ENCODE assay signal across 16 mouse cellular contexts in the genomic region with DNA sequence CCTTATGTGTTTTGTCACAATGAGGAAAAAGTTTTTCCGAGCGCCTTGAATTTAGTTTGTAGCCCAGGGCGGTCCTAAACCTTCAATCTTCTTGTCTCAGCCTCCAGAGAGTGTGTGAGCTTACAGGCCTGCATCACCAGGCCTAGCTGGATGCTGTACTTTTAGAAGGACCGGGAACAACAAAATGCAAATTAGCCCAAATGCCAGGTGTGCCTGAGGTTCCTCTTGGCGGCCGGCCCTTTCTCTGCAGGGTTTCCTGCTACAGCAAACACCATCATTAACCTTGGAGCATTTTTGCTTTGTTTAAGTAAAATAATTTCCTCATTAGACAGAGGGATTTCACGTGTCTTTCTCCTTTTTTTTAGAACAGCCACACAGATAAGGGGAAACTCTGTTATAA. TPM values are rescaled to one million over a fixed set of nuclear protein-coding genes. Genes with fewer than 3 reads are reported as not detected.
DNase-seq lines count a peak whose midpoint lies in the region; ATAC-seq and TF ChIP-seq lines count a peak whose summit lies in the region.
"Had no signal": no experiment of that assay in that cellular context is flagged by ENCODE, and none has a peak within 500 bp of the region (broad histone marks: within the 10 kb centered on the region; RNA-seq: fewer than 3 reads in every experiment).

No protein-coding gene starts in this region.

- H3K4me1 ChIP-seq in heart, adult 2 months (ENCODE audit: control insufficient read depth, insufficient read depth, low read length): peaks cover 41% of the 10 kb centered on the region
- H3K4me1 ChIP-seq in lung, embryonic 15.5 days: peaks cover 33% of the 10 kb centered on the region
- H3K4me1 ChIP-seq in stomach, embryonic 16.5 days (ENCODE audit: control insufficient read depth, insufficient read depth, low read length): peaks cover 31% of the 10 kb centered on the region

- intact Hi-C loops in heart, adult 2 months (cut with DNase I): no loop called here

- WGBS in heart, adult 2 months: 47% methylated on average over 7 of the region's 7 CpGs
- WGBS in lung, embryonic 15.5 days: 53% methylated on average over 7 of the region's 7 CpGs
- 53% methylated on average over 7 of the region's 7 CpGs for WGBS in stomach, embryonic 16.5 days

- peaks cover 30% of the 10 kb centered on the region for H3K36me3 ChIP-seq in heart, adult 2 months (ENCODE audit: control insufficient read depth, insufficient read depth, low read length)
- no peaks in the 10 kb centered on the region for H3K36me3 ChIP-seq in lung, embryonic 15.5 days
- no peaks in the 10 kb centered on the region for H3K36me3 ChIP-seq in stomach, embryonic 16.5 days (ENCODE audit: control insufficient read depth, insufficient read depth, low read length)

- H3K4me3 ChIP-seq in heart, adult 2 months: no peak overlapping the region
- H3K4me3 ChIP-seq in lung, embryonic 15.5 days: no peak overlapping the region
- no peak overlapping the region for H3K4me3 ChIP-seq in stomach, embryonic 16.5 days (replicated peaks; ENCODE audit: low read length)
- H3K4me3 ChIP-seq: megakaryocyte, embryonic 14.5 days had no signal

- DNase-seq in heart, adult 2 months: no peak
- DNase-seq in heart, adult 11 months: no peak
- DNase-seq in lung, postnatal 14 days: no peak
- no peak for DNase-seq in cerebellum, adult 9-11 months
- DNase-seq: cerebellum, adult 11 months; heart, postnatal 14 days; layer of hippocampus, postnatal 36 days; lung, adult 2 months; right cerebral cortex, adult 18-20 months; thymus, postnatal 36 days had no signal

- H3K79me2 ChIP-seq in heart, adult 2 months (replicated peaks; ENCODE audit: control insufficient read depth, insufficient read depth, low read length): no peaks in the 10 kb centered on the region

- H3K9ac ChIP-seq in heart, adult 2 months (ENCODE audit: low read depth, low read length): no peak overlapping the region
- no peak overlapping the region for H3K9ac ChIP-seq in lung, embryonic 15.5 days
- no peak overlapping the region for H3K9ac ChIP-seq in stomach, embryonic 16.5 days (ENCODE audit: low read length)

- no peaks in the 10 kb centered on the region for H3K27me3 ChIP-seq in heart, adult 2 months (ENCODE audit: control insufficient read depth, insufficient read depth, low read length)
- H3K27me3 ChIP-seq in lung, embryonic 15.5 days: no peaks in the 10 kb centered on the region
- no peaks in the 10 kb centered on the region for H3K27me3 ChIP-seq in stomach, embryonic 16.5 days (ENCODE audit: control insufficient read depth, insufficient read depth, low read length)
- H3K27me3 ChIP-seq: Patski had no signal

- TF ChIP-seq EP300 in heart, adult 2 months (IDR thresholded peaks at IDR 0.05; ENCODE audit: insufficient read depth, low read depth, low read length): no peak

- H3K27ac ChIP-seq in heart, adult 2 months: peak overlapping the region; percentile 73
- H3K27ac ChIP-seq in lung, embryonic 15.5 days: peak overlapping the region; percentile 2; the same call in 1 of the 2 replicates
- H3K27ac ChIP-seq in stomach, embryonic 16.5 days (ENCODE audit: low read length): peak overlapping the region; percentile 69

- TF ChIP-seq POLR2A in heart, adult 2 months (IDR thresholded peaks at IDR 0.05; ENCODE audit: insufficient read depth, low read depth, low read length): no peak

- H3K9me3 ChIP-seq in lung, embryonic 15.5 days: no peaks in the 10 kb centered on the region
- no peaks in the 10 kb centered on the region for H3K9me3 ChIP-seq in stomach, embryonic 16.5 days (replicated peaks; ENCODE audit: control insufficient read depth, low read length)
- H3K9me3 ChIP-seq: megakaryocyte, embryonic 14.5 days had no signal

- no peak for TF ChIP-seq CTCF in heart, adult 2 months (IDR thresholded peaks at IDR 0.05)

- no peak for ATAC-seq in lung, embryonic 15.5 days (ENCODE audit: borderline replicate concordance, extremely low read depth, low FRiP score, low TSS enrichment)
- peak; percentile 6 to 38; a peak in 1 of 4 replicates for ATAC-seq in hematopoietic stem cell, adult 5-6 weeks (replicated peaks in 1 of 2; ENCODE audit: insufficient read depth in 1 of 2, low FRiP score in 2 of 2, low TSS enrichment in 1 of 2, low read depth in 1 of 2, poor library complexity in 2 of 2, severe bottlenecking in 2 of 2)
- no peak for ATAC-seq in stomach, embryonic 16.5 days (ENCODE audit: insufficient read depth, low FRiP score)
- ATAC-seq in inflammation-experienced regulatory T-cells, adult 6 months: no peak

- H3K4me2 ChIP-seq in lung, embryonic 15.5 days: no peak overlapping the region
- H3K4me2 ChIP-seq in stomach, embryonic 16.5 days (ENCODE audit: low read depth, low read length): no peak overlapping the region

RNA-seq across cellular contexts. Expression of a gene that starts 39.6 kb away (rescaled TPM):
- 100 to 1,000 TPM; 174 to 205 TPM for total RNA-seq in heart, adult 2 months (2021)
- polyA plus RNA-seq in heart, adult 2 months (2012; rRNA removed): 342 and 353 TPM in 2 replicates
- 77.7 and 88.4 TPM in 2 replicates for polyA plus RNA-seq in lung, embryonic 15.5 days (2015; fragmentation: Nextera tagmentation; extraction: Ambion mirVana)
- 0.56 and 1.7 TPM in 2 replicates for total RNA-seq in hematopoietic stem cell, adult 5-6 weeks (2017)
- polyA plus RNA-seq in stomach, embryonic 16.5 days (2015; fragmentation: Nextera tagmentation; extraction: Ambion mirVana): 178 and 180 TPM in 2 replicates
- under 1 TPM in 2 of 3 experiments, not detected in 1; 0.32 to 0.83 TPM for polyA plus RNA-seq in inflammation-experienced regulatory T-cells, adult 6 months (2017; shearing (Covaris generic))

RNA-seq across cellular contexts. Expression of a gene that starts 58.2 kb away (rescaled TPM):
- 10 to 100 TPM; 34.1 to 34.5 TPM for total RNA-seq in heart, adult 2 months (2021)
- polyA plus RNA-seq in heart, adult 2 months (2012; rRNA removed): 25.4 and 26.8 TPM in 2 replicates
- polyA plus RNA-seq in lung, embryonic 15.5 days (2015; fragmentation: Nextera tagmentation; extraction: Ambion mirVana): 64.0 and 65.1 TPM in 2 replicates
- total RNA-seq in hematopoietic stem cell, adult 5-6 weeks (2017): 139 and 180 TPM in 2 replicates
- polyA plus RNA-seq in stomach, embryonic 16.5 days (2015; fragmentation: Nextera tagmentation; extraction: Ambion mirVana): 51.1 and 52.8 TPM in 2 replicates
- polyA plus RNA-seq in inflammation-experienced regulatory T-cells, adult 6 months (2017; shearing (Covaris generic)): 10 to 100 TPM; 51.5 to 53.3 (median 51.6) TPM

RNA-seq across cellular contexts. Expression of a gene that starts 58.3 kb away (rescaled TPM):
- total RNA-seq in heart, adult 2 months (2021): 10 to 100 TPM; 19.7 to 21.3 TPM
- polyA plus RNA-seq in heart, adult 2 months (2012; rRNA removed): 12.2 and 13.5 TPM in 2 replicates
- 28.4 and 29.4 TPM in 2 replicates for polyA plus RNA-seq in lung, embryonic 15.5 days (2015; fragmentation: Nextera tagmentation; extraction: Ambion mirVana)
- 16.6 and 26.0 TPM in 2 replicates for total RNA-seq in hematopoietic stem cell, adult 5-6 weeks (2017)
- polyA plus RNA-seq in stomach, embryonic 16.5 days (2015; fragmentation: Nextera tagmentation; extraction: Ambion mirVana): 23.2 TPM in 2 replicates
- polyA plus RNA-seq in inflammation-experienced regulatory T-cells, adult 6 months (2017; shearing (Covaris generic)): 1 to 10 TPM; 4.3 to 6.2 (median 4.8) TPM

Comparison
In these comparisons a context has a peak if more than half of its experiments do, and no peak if none do; other contexts are left out.
1. H3K27ac ChIP-seq: peak in every context shown above with its lines; median percentile 73 in heart, adult 2 months; 69 in stomach, embryonic 16.5 days; 2 in lung, embryonic 15.5 days.
2. ATAC-seq: peak in hematopoietic stem cell, adult 5-6 weeks (2 of 2); none in lung, embryonic 15.5 days (single experiment), stomach, embryonic 16.5 days (single experiment) and inflammation-experienced regulatory T-cells, adult 6 months (single experiment).
3. RNA of a gene that starts 39.6 kb away (polyA plus RNA-seq): 342 to 353 TPM in heart, adult 2 months, 178 to 180 TPM in stomach, embryonic 16.5 days and 77.7 to 88.4 TPM in lung, embryonic 15.5 days; 0.32 to 0.83 TPM in inflammation-experienced regulatory T-cells, adult 6 months; every median in the first group is over 10 times any median in the second.